Mouse (Mus musculus) CD4-positive, CD25-positive, alpha-beta regulatory T cell, adult 2 months (primary cell): ENCODE measurements around the gene Pea15a.

ENCODE experiments used
- DNase-seq: peaks from one replicate; pipeline ENCODE4 v3.0.0-alpha.2; 2012; ENCODE audit warnings: low read depth, low spot score

Gene Pea15a

DNA sequence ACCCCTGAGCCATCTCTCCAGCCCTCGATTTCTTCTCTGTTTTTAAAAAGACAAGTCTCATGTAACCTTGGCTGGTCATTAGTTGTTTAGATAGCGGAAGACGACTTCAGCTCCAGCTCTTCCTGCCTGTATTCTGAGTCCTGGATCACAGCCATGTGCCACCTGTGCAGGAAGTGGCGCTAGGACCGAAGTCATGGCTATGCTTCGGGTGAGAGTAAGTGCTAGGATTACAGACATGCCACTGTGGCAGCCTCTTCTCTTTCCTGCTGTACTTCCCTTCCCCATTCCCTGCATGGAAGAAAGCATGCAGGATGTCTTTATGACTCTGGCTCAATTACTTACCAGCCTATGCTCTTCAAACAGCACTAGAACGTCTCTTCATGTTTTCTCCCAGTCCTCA is 27.5 kb downstream of the Pea15a start:
- DNase-seq = no peak

DNA sequence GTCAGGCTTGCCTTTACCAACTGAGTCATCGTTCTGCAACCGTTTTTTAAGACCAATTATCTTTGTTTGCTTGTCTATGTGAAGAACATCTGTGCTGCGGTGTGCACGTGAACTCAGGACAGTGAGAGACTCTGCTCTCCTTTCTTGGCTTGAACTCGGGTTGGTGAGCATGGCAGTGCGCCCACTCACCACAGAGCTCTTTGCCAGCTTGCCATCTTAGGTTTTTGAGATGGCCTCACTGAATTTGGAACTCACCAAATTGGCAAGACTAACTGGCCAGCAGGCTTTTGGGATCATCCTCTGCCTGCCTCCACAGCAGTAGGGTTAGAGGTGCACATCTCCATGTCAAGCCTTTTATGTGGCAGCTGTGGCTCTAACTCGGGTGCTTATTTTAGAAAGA is 28.8 kb downstream of the Pea15a start:
- DNase-seq = no peak

DNA sequence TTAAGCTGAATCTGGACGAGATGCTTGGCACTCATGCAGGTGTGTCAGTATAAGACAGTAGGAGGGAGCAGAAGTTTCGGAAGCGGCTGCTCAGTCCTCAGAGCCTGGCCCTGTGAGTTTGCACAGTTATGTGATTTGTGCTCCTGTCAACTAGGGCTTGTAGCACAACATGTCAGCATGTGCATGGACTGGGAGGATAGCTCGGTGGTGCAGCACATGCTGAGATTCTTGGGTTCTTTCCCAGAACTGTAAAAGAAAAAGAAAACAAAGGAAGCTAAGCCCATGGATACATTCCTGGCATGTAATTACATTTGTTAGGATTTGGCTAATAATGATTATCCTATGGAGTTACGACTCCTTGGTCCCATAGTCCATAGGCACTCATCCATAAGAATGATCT is 33.4 kb downstream of the Pea15a start:
- no peak for DNase-seq

- DNase-seq = no peak
Observed at GRCm38 (mm10) chr1:172172381-172172780, 34.2 kb downstream of the Pea15a start.

GRCm38 (mm10) chr1:172169809-172170208 is 36.8 kb downstream of the Pea15a start:
- no peak for DNase-seq

GRCm38 (mm10) chr1:172167911-172168310 is 38.7 kb downstream of the Pea15a start:
- DNase-seq = no peak

GRCm38 (mm10) chr1:172162959-172163358 is 43.6 kb downstream of the Pea15a start:
- DNase-seq = no peak

- peak; percentile 69 for DNase-seq
Observed at GRCm38 (mm10) chr1:172162009-172162408, 44.6 kb downstream of the Pea15a start.

- no peak for DNase-seq
Observed at GRCm38 (mm10) chr1:172160508-172160907, 46.1 kb downstream of the Pea15a start.

DNA sequence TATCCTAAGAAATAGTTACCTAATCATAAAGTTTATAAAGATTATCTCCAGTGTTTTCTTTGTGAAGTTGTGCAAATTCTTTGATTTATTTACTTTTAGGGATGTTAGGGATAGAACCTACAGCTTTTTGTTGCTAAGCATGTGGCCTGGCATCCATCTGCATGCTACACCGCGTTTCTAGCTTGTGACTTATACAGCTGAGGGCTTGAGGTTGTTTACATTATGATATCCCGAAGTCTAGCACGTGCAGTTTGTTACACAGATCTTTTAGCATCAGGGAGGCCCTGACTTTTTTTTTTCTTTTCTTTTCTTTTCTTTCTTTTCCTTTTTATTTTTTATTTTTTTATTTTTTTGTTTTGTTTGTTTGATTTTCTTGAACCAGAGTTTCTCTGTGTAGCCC is 46.6 kb downstream of the Pea15a start:
- DNase-seq = no peak

DNA sequence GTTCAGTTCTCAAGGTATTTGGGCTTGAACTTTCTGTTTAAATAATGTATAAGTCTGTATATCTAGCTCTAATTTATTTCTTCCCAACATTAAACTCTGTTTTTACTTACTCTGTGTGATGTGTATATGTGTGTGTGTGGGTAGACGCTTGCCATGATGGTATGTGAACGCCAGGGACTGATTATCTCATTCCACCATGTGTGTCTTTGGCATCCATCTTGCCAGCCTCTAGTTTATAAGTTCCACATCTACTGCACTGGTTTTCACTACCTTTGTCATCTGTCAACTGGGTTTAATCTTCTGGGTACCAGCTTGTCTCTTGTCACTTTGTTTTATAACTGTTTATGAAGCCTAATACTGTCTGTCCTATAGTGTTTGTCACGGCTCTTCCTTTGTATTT is 51.1 kb downstream of the Pea15a start:
- no peak for DNase-seq

- DNase-seq = no peak
Observed at GRCm38 (mm10) chr1:172154536-172154935, 52.1 kb downstream of the Pea15a start.

DNA sequence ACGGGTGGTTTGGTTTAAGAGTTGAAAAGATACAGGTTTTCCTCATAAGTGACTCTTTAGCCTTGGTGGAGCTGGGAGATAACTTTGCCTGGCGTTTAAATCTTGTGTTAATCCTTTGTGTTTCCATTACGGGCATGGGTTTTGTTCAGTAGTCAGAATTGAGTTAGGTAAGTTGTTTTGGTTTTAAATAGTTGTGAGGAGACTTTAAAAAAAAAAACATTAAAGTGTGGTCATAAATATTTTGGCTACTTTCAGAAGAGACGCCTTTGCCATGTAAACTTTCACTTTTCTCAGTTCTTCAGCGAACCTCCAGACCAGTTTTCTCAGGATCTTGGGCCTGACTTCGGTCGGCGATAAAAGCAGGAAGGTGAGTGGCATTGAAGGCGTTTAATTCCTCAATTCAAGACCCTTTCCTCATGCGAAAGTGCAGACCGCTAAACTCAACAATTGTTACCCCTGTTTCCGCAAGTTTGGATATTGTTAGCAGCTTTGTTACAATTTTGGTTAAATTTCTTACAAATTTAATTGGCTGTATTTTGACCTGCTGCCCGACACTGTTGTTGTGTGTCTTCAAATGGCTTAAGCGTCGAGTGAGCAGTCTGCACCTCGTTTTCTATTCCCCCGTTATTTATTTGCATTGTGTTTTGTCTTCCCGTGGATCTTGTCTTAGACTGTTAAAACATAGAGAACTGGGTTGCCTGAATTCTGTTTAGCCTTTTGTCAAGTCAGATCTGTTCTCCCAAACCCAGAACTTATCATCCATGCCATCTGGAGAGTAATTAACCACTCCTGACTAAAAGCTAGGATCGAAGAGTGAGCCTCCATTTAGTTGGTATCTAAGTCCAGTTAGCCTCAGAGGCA is 57.4 kb downstream of the Pea15a start:
- DNase-seq = peak; percentile 24

- peak; percentile 66 for DNase-seq
Observed at GRCm38 (mm10) chr1:172148279-172148954, 58.2 kb downstream of the Pea15a start.

GRCm38 (mm10) chr1:172147835-172148278 is 58.7 kb downstream of the Pea15a start, which contains the start of gene Dcaf8:
Dcaf8 (plus strand) TSS chr1:172148084.
- DNase-seq = peak; percentile 99
